Mouse (Mus musculus) liver, adult 2 months (tissue): ENCODE measurements around the gene Slc20a1. TPM values are rescaled to one million over a fixed set of nuclear protein-coding genes. Genes with fewer than 3 reads are reported as not detected.

Experiments
- DNase-seq: peaks from one replicate; pipeline ENCODE4 v3.0.0-alpha.2; 2011; ENCODE audit warnings: low read depth, low spot score; ENCODE audit errors: extremely low read depth
- H3K27ac ChIP-seq: fragments of 200-500 bp; replicated peaks from 2 replicates; pipeline ENCODE4 v1.5.1; 2012; ENCODE audit warnings: low read depth, mild to moderate bottlenecking, control low read depth, inconsistent platforms, low read length; ENCODE audit not compliant: insufficient read depth
- H3K27me3 ChIP-seq: fragments of 200-500 bp; 2 replicates; pipeline ENCODE4 v1.6.1; 2012; ENCODE audit warnings: mild to moderate bottlenecking, moderate library complexity, low read length, inconsistent platforms; ENCODE audit not compliant: control insufficient read depth, insufficient read depth
- H3K36me3 ChIP-seq: fragments of 200-500 bp; 2 replicates; pipeline ENCODE4 v1.6.1; 2012; ENCODE audit warnings: low read length, inconsistent platforms; ENCODE audit not compliant: control insufficient read depth, insufficient read depth
- H3K4me1 ChIP-seq: fragments of 200-500 bp; 2 replicates; pipeline ENCODE4 v1.6.1; 2011; ENCODE audit warnings: low read length; ENCODE audit not compliant: control insufficient read depth, insufficient read depth
- H3K4me3 ChIP-seq: fragments of 200-500 bp; 2 replicates; pipeline ENCODE4 v1.5.1; 2011; ENCODE audit warnings: low read depth, mild to moderate bottlenecking, control low read depth, low read length, moderate library complexity; ENCODE audit not compliant: insufficient read depth
- H3K79me2 ChIP-seq: fragments of 200-500 bp; 2 replicates; pipeline ENCODE4 v1.6.1; 2012; ENCODE audit warnings: inconsistent platforms, mild to moderate bottlenecking, low read length, moderate library complexity; ENCODE audit not compliant: control insufficient read depth, insufficient read depth
- H3K9ac ChIP-seq: fragments of 200-500 bp; 2 replicates; pipeline ENCODE4 v1.6.1; 2012; ENCODE audit warnings: low read depth, mild to moderate bottlenecking, control low read depth, inconsistent platforms, low read length
- CTCF ChIP-seq: fragments of 200-500 bp; IDR thresholded peaks from 2 replicates; pipeline ENCODE4 v1.5.1; 2011; ENCODE audit warnings: low read depth, low read length, control low read depth
- POLR2A ChIP-seq: fragments of 200-500 bp; IDR thresholded peaks from 2 replicates; pipeline ENCODE4 v1.6.1; 2011; ENCODE audit warnings: low read length, control low read depth; ENCODE audit not compliant: insufficient read depth; ENCODE audit errors: extremely low read depth
- WGBS: fragments of 180-500 bp; shearing (Covaris S2); methylation state at CpG from one replicate; pipeline ENCODE4 v1.1.7; 2018; 5-methylcytosine and 5-hydroxymethylcytosine counted together
- polyA plus RNA-seq: library from polyadenylated mRNA; depleted of rRNA; stranded (reverse); fragments of >200 nt; gene quantifications from 2 replicates; pipeline ENCODE4 v1.2.3, GENCODE M21; 2012
- total RNA-seq: library from RNA; depleted of rRNA; stranded (reverse); fragments of >200 nt; gene quantifications from 2 replicates; pipeline ENCODE4 v1.2.3, GENCODE M21; 2014

The Slc20a1 gene
- total and polyA plus RNA-seq, 2 experiments: 9.4 to 36.0 TPM

- peaks cover 18% of the 10 kb centered on the region for H3K4me1 ChIP-seq
- peak overlapping the region; percentile 51 for H3K27ac ChIP-seq
- H3K27me3 ChIP-seq: no peaks in the 10 kb centered on the region
Measured at GRCm38 (mm10) chr2:129210089-129210749, 11.7 kb downstream of the Slc20a1 start.

GRCm38 (mm10) chr2:129211255-129211654 lies 12.7 kb downstream of the Slc20a1 start:
- TF ChIP-seq CTCF (no peak), POLR2A (no peak)
- WGBS: 91% methylated on average over 4 of the region's 4 CpGs
- Histone ChIP-seq H3K4me3 (no peak overlapping the region), H3K79me2 (no peaks in the 10 kb centered on the region), H3K27ac (peak overlapping the region; percentile 69), H3K4me1 (peaks cover 18% of the 10 kb centered on the region), H3K36me3 (peaks cover 47% of the 10 kb centered on the region), H3K27me3 (no peaks in the 10 kb centered on the region), H3K9ac (no peak overlapping the region)
- no peak for DNase-seq

More at GRCm38 (mm10) chr2:129210089-129210749, 11.7 kb downstream of the Slc20a1 start:
- H3K79me2 ChIP-seq: no peaks in the 10 kb centered on the region
- H3K9ac ChIP-seq: no peak overlapping the region
- TF ChIP-seq CTCF: no peak
- no peak for TF ChIP-seq POLR2A
- DNase-seq: peak; percentile 59
- H3K36me3 ChIP-seq: peaks cover 56% of the 10 kb centered on the region
- H3K4me3 ChIP-seq: no peak overlapping the region
- WGBS: 54% methylated on average over 8 of the region's 8 CpGs

GRCm38 (mm10) chr2:129211957-129212356 lies 13.4 kb downstream of the Slc20a1 start:
- Histone ChIP-seq H3K27ac (peak overlapping the region; percentile 69), H3K36me3 (peaks cover 40% of the 10 kb centered on the region), H3K4me3 (no peak overlapping the region), H3K4me1 (peaks cover 18% of the 10 kb centered on the region), H3K79me2 (no peaks in the 10 kb centered on the region), H3K27me3 (no peaks in the 10 kb centered on the region), H3K9ac (no peak overlapping the region)
- TF ChIP-seq CTCF (no peak), POLR2A (no peak)
- WGBS: 58% methylated on average over 2 of the region's 2 CpGs
- peak; percentile 57 for DNase-seq

- 34% methylated on average over 7 of the region's 7 CpGs for WGBS
- Histone ChIP-seq H3K4me1 (peaks cover 18% of the 10 kb centered on the region), H3K79me2 (no peaks in the 10 kb centered on the region), H3K27me3 (no peaks in the 10 kb centered on the region), H3K36me3 (peaks cover 36% of the 10 kb centered on the region), H3K27ac (peak overlapping the region; percentile 73), H3K9ac (no peak overlapping the region), H3K4me3 (no peak overlapping the region)
- DNase-seq: peak; percentile 98
- TF ChIP-seq POLR2A (no peak), CTCF (no peak)
Measured at GRCm38 (mm10) chr2:129212566-129212965, 14.0 kb downstream of the Slc20a1 start.

- H3K4me3 ChIP-seq: no peak overlapping the region
- H3K27ac ChIP-seq: no peak overlapping the region
- H3K4me1 ChIP-seq: peaks cover 17% of the 10 kb centered on the region
- H3K9ac ChIP-seq: no peak overlapping the region
- no peak for TF ChIP-seq POLR2A
- no peaks in the 10 kb centered on the region for H3K27me3 ChIP-seq
- H3K79me2 ChIP-seq: no peaks in the 10 kb centered on the region
- peaks cover 17% of the 10 kb centered on the region for H3K36me3 ChIP-seq
- no peak for DNase-seq
- 94% methylated on average over 5 of the region's 5 CpGs for WGBS
Measured at GRCm38 (mm10) chr2:129214774-129215173, 16.2 kb downstream of the Slc20a1 start.

GRCm38 (mm10) chr2:129217612-129218185 lies 19.1 kb downstream of the Slc20a1 start:
- no peak overlapping the region for H3K9ac ChIP-seq
- H3K27me3 ChIP-seq: no peaks in the 10 kb centered on the region
- no peaks in the 10 kb centered on the region for H3K79me2 ChIP-seq
- TF ChIP-seq CTCF (no peak), POLR2A (no peak)
- DNase-seq: no peak
- WGBS: 85% methylated on average over 9 of the region's 9 CpGs
- H3K4me3 ChIP-seq: no peak overlapping the region
- peaks cover 3% of the 10 kb centered on the region; the same call in 1 of the 2 replicates for H3K4me1 ChIP-seq
- no peaks in the 10 kb centered on the region for H3K36me3 ChIP-seq
- H3K27ac ChIP-seq: no peak overlapping the region
